Mouse (Mus musculus) limb, embryonic 11.5 days (tissue): ENCODE data around the gene Bpifb9b. TPM values are rescaled to one million over a fixed set of nuclear protein-coding genes. Genes with fewer than 3 reads are reported as not detected.
"Not testable (repeated sequence)": the region's sequence is repeated elsewhere in the genome, so short reads cannot be mapped to it uniquely, and the experiment has no call there.

Source experiments
- ATAC-seq: fragments of 200-750 bp; cut with Nextera tagmentation; 2 replicates; pipeline ENCODE4 v1.8.0; 2017; ENCODE audit warnings: low read depth; ENCODE audit not compliant: insufficient number of reproducible peaks, low FRiP score, low TSS enrichment
- DNase-seq: peaks from one replicate; pipeline ENCODE4 v3.0.0-alpha.2; 2015; ENCODE audit warnings: low spot score
- H3K27ac ChIP-seq: fragments of 300-500 bp; sonication (generic); replicated peaks from 2 replicates; pipeline ENCODE4 v1.5.1; 2014; ENCODE audit warnings: low read depth, mild to moderate bottlenecking, low read length
- H3K27me3 ChIP-seq: fragments of 300-500 bp; sonication (generic); 2 replicates; pipeline ENCODE4 v1.6.1; 2014; ENCODE audit warnings: mild to moderate bottlenecking, low read length, mixed read lengths; ENCODE audit not compliant: control insufficient read depth, insufficient read depth
- H3K36me3 ChIP-seq: fragments of 300-500 bp; sonication (generic); 2 replicates; pipeline ENCODE4 v1.6.1; 2014; ENCODE audit warnings: mild to moderate bottlenecking, low read length, moderate library complexity, mixed read lengths; ENCODE audit not compliant: control insufficient read depth, insufficient read depth
- H3K4me1 ChIP-seq: fragments of 300-500 bp; sonication (generic); 2 replicates; pipeline ENCODE4 v1.6.1; 2014; ENCODE audit warnings: low read length, mixed read lengths; ENCODE audit not compliant: control insufficient read depth, insufficient read depth
- H3K4me2 ChIP-seq: fragments of 300-500 bp; sonication (generic); 2 replicates; pipeline ENCODE4 v1.6.1; 2014; ENCODE audit warnings: low read depth, mild to moderate bottlenecking, moderate library complexity; ENCODE audit not compliant: severe bottlenecking
- H3K4me3 ChIP-seq: fragments of 300-500 bp; sonication (generic); 2 replicates; pipeline ENCODE4 v1.5.1; 2014; ENCODE audit warnings: low read depth, low read length
- H3K9ac ChIP-seq: fragments of 300-500 bp; sonication (generic); 2 replicates; pipeline ENCODE4 v1.6.1; 2014; ENCODE audit warnings: mild to moderate bottlenecking, low read length
- H3K9me3 ChIP-seq: fragments of 300-500 bp; sonication (generic); 2 replicates; pipeline ENCODE4 v1.6.1; 2016; ENCODE audit warnings: low read length; ENCODE audit not compliant: control insufficient read depth
- WGBS: fragments of 180-500 bp; shearing (Covaris S2); extraction: QIAGEN DNeasy Blood & Tissue Kit; methylation state at CpG from one replicate; pipeline ENCODE4 v1.1.7; 2014; 5-methylcytosine and 5-hydroxymethylcytosine counted together
- polyA plus RNA-seq: library from polyadenylated mRNA; unstranded; fragments of >200 nt; fragmentation: Nextera tagmentation; extraction: Ambion mirVana; gene quantifications from 2 replicates; pipeline ENCODE4 v1.2.1, GENCODE M21; 2014

Gene Bpifb9b
- not detected in 2 replicates for polyA plus RNA-seq

- H3K9me3 ChIP-seq, H3K4me3 ChIP-seq, H3K4me2 ChIP-seq, H3K27ac ChIP-seq, H3K9ac ChIP-seq, H3K36me3 ChIP-seq, DNase-seq, H3K4me1 ChIP-seq, ATAC-seq, H3K27me3 ChIP-seq: not testable (repeated sequence)
- 87% methylated on average over 4 of the region's 4 CpGs for WGBS
These were observed at the start of gene Bpifb9b for GRCm38 (mm10) chr2:154306927-154307326. Gene Bpifb9b, plus strand, starts transcription at chr2:154307227.

GRCm38 (mm10) chr2:154257554-154257953, 49.5 kb upstream of the Bpifb9b start, which contains the start of gene Bpifb9a:
Gene Bpifb9a, plus strand, starts transcription at chr2:154257854.
- WGBS = 84% methylated on average over 5 of the region's 5 CpGs
- ATAC-seq, H3K36me3 ChIP-seq, H3K9me3 ChIP-seq, H3K4me3 ChIP-seq, H3K27ac ChIP-seq, DNase-seq, H3K27me3 ChIP-seq, H3K9ac ChIP-seq, H3K4me2 ChIP-seq, H3K4me1 ChIP-seq: not testable (repeated sequence)

- 92% methylated on average over 2 of the region's 3 CpGs for WGBS
- not testable (repeated sequence) for H3K4me2 ChIP-seq, ATAC-seq, H3K9me3 ChIP-seq, H3K36me3 ChIP-seq, H3K4me1 ChIP-seq, H3K27me3 ChIP-seq, H3K27ac ChIP-seq, H3K4me3 ChIP-seq, DNase-seq, H3K9ac ChIP-seq
These were observed 42.6 kb upstream of the Bpifb9b start for GRCm38 (mm10) chr2:154264397-154264796.

- H3K27me3 ChIP-seq, H3K27ac ChIP-seq, DNase-seq, H3K9me3 ChIP-seq, H3K9ac ChIP-seq, H3K36me3 ChIP-seq, H3K4me3 ChIP-seq, H3K4me2 ChIP-seq, H3K4me1 ChIP-seq, ATAC-seq: not testable (repeated sequence)
- 90% methylated on average over 3 of the region's 3 CpGs for WGBS
These were observed 15.2 kb upstream of the Bpifb9b start for GRCm38 (mm10) chr2:154291866-154292265.

GRCm38 (mm10) chr2:154292833-154293232, 14.2 kb upstream of the Bpifb9b start:
- Histone ChIP-seq H3K27me3 (no peaks in the 10 kb centered on the region), H3K36me3 (no peaks in the 10 kb centered on the region), H3K27ac (no peak overlapping the region), H3K4me3 (no peak overlapping the region), H3K4me1 (no peaks in the 10 kb centered on the region), H3K9ac (no peak overlapping the region), H3K4me2 (no peak overlapping the region), H3K9me3 (no peaks in the 10 kb centered on the region)
- 76% methylated on average over 1 of the region's 1 CpGs for WGBS
- ATAC-seq (no peak), DNase-seq (no peak)

GRCm38 (mm10) chr2:154294746-154295145, 12.3 kb upstream of the Bpifb9b start:
- H3K9me3 ChIP-seq, H3K4me1 ChIP-seq, H3K36me3 ChIP-seq, H3K4me2 ChIP-seq, H3K27me3 ChIP-seq, H3K9ac ChIP-seq, H3K4me3 ChIP-seq, ATAC-seq, H3K27ac ChIP-seq: not testable (repeated sequence)
- WGBS = under 1% methylated on average over 10 of the region's 10 CpGs
- DNase-seq = peak; percentile 79

- Histone ChIP-seq H3K27me3 (no peaks in the 10 kb centered on the region), H3K27ac (no peak overlapping the region), H3K4me1 (no peaks in the 10 kb centered on the region), H3K4me2 (no peak overlapping the region), H3K9ac (no peak overlapping the region), H3K36me3 (no peaks in the 10 kb centered on the region), H3K4me3 (no peak overlapping the region), H3K9me3 (no peaks in the 10 kb centered on the region)
- ATAC-seq (no peak), DNase-seq (peak; percentile 85)
- 10% methylated on average over 1 of the region's 1 CpGs for WGBS
These were observed 6.5 kb upstream of the Bpifb9b start for GRCm38 (mm10) chr2:154300496-154300895.

- H3K9me3 ChIP-seq = no peaks in the 10 kb centered on the region
- no peaks in the 10 kb centered on the region for H3K4me1 ChIP-seq
- no peak for DNase-seq
- no peaks in the 10 kb centered on the region for H3K36me3 ChIP-seq
- no peak overlapping the region for H3K27ac ChIP-seq
- no peak for ATAC-seq
- no peaks in the 10 kb centered on the region for H3K27me3 ChIP-seq
- H3K9ac ChIP-seq = no peak overlapping the region
- no peak overlapping the region for H3K4me2 ChIP-seq
- 82% methylated on average over 3 of the region's 3 CpGs for WGBS
- no peak overlapping the region for H3K4me3 ChIP-seq
These were observed 5.3 kb upstream of the Bpifb9b start for GRCm38 (mm10) chr2:154301763-154302162.

GRCm38 (mm10) chr2:154304604-154305003, 2.4 kb upstream of the Bpifb9b start:
- WGBS = 94% methylated on average over 1 of the region's 3 CpGs

More at GRCm38 (mm10) chr2:154304604-154305003, 2.4 kb upstream of the Bpifb9b start:
- not testable (repeated sequence) for ATAC-seq, H3K4me1 ChIP-seq, DNase-seq, H3K36me3 ChIP-seq, H3K27me3 ChIP-seq, H3K27ac ChIP-seq, H3K4me2 ChIP-seq, H3K9me3 ChIP-seq, H3K4me3 ChIP-seq, H3K9ac ChIP-seq
